Mouse (Mus musculus) megakaryocyte progenitor cell, adult 5-6 weeks (primary cell): ENCODE measurements around the gene Cd320. TPM values are rescaled to one million over a fixed set of nuclear protein-coding genes. Genes with fewer than 3 reads are reported as not detected.
"Not testable (repeated sequence)": the region's sequence is repeated elsewhere in the genome, so short reads cannot be mapped to it uniquely, and the experiment has no call there.

ENCODE experiments used
- ATAC-seq: replicated peaks from 2 replicates; pipeline ENCODE4 v1.8.0; 2016; ENCODE audit warnings: mild to moderate bottlenecking, moderate TSS enrichment, inconsistent platforms; ENCODE audit not compliant: poor library complexity
- total RNA-seq, 2 experiments: library from RNA; stranded (forward) in 1 of 2; stranded (reverse) in 1 of 2; fragments of 157-497, 149-512 nt in 1 of 2; fragments of 200-1000 nt in 1 of 2; gene quantifications; 2 replicates each; pipeline versions ENCODE4 v1.2.3 to v1.2.4; 2015 to 2017

Cd320 gene
- total RNA-seq, 2 experiments from 2014 or later = 31.9 to 37.7 TPM

- not testable (repeated sequence) for ATAC-seq
Measured at GRCm38 (mm10) chr17:33824997-33825330, 17.9 kb upstream of the Cd320 start.

GRCm38 (mm10) chr17:33825462-33825861, 17.4 kb upstream of the Cd320 start:
- ATAC-seq = no peak

DNA sequence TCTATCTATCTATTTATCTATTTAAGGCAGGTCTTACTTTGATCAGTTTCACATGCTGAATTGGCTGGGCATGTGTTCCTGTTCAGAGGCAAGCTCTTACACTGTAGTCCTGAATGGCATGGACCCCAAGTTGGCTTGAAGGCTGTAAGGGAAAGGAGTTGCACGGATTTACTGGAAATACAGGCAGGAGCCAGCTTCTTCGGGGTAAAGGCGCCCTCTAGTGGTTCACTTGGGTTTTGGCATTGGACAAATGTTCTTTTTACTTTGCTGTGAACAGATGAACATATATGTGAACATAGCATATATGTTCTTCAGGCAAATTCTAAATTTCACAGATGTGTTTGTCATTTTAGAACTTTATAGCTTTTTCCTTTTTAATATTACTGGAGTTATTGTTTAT, 16.0 kb upstream of the Cd320 start:
- peak; percentile 66 for ATAC-seq

- no peak for ATAC-seq
Measured at GRCm38 (mm10) chr17:33828892-33829291, 14.0 kb upstream of the Cd320 start.

GRCm38 (mm10) chr17:33829561-33829960, 13.3 kb upstream of the Cd320 start:
- ATAC-seq = no peak

DNA sequence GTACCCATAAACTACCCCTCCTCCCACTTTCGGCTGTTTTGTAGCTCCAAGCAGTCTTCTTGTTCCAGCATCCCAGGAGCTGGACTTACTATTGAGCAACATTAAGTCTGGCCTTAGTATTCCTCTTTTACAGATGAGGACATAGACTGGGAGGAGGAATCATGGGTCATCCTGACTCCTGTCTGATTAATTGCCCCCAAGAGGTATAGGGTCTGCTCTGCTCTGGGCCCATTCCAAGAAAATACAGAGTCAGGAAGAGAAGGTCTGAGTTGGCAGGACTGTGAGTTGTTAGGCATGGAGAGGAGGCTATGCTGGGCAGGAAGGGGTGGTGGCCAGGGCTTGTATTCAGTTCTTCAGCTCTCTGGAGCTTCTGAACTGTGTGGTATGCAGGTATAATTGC, 1.3 kb downstream of the Cd320 start:
- ATAC-seq = no peak

DNA sequence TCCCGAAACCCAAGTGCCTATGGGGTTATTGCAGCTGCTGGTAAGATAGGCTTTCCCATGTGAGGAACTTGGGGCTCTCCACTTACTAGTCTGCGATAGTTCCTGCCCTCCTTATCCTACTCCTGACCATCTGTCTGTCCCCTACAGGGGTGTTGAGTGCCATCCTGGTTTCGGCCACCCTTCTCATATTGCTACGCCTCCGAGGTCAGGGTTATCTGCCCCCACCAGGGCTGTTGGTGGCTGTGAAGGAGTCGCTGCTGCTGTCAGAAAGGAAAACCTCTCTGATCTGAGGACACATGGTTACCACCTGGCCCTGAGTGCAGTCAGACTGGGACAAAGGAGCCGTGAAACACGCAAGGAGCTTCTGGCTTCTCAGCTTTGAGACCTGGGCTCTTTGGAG, 5.2 kb downstream of the Cd320 start:
- no peak for ATAC-seq

- ATAC-seq = no peak
Measured at GRCm38 (mm10) chr17:33851331-33851730, 8.4 kb downstream of the Cd320 start.

GRCm38 (mm10) chr17:33857816-33858215, 14.9 kb downstream of the Cd320 start:
- no peak for ATAC-seq

- ATAC-seq = peak; percentile 100
Measured at GRCm38 (mm10) chr17:33865330-33866030, 22.6 kb downstream of the Cd320 start.

DNA sequence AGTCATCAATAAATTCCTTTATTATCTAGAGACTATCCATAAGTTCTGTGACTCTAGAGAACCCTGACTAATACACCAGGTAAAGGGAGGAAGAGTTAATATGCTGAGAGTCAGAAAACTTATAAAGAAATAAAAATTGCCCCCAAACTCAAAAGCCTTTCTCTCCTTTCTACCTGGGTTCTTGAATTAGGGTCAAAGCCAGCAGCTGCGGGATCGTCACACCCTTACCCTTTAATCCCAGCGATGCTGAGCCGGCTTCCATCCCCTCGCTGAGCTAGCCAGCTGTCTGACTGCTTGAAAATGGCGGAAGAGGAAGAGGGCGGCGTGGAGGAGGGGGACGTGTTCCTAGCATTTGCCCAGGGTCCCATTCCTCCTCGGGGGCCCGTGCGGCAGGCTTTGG, 30.6 kb downstream of the Cd320 start, which contains the start of gene Gm7029:
Gm7029 (plus strand) TSS at position 301 of the 400 bp plus-strand sequence.
- ATAC-seq = not testable (repeated sequence)

- no peak for ATAC-seq
Measured at GRCm38 (mm10) chr17:33874411-33874810, 31.5 kb downstream of the Cd320 start.

GRCm38 (mm10) chr17:33875797-33876196, 32.9 kb downstream of the Cd320 start:
- ATAC-seq = peak; percentile 64

DNA sequence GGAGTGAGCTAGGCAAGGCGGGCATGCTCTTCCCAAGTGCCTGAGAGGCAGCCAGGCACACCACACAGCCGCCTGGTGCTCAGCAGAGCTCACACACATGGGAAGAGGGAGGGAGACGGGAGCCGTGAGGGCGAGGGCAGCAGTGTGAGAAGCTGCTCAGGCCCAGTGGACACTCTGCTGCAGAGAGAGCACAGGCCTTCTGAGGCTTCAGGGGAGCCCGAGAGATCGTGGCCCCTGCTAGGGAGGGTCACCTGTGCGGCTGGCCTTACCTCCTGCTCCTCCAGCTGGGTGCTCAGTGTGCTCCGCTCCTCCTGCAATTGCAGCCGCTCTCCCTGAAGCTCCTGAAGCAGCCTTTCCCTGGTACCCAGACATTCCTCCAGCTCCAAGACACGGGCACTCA, 41.4 kb downstream of the Cd320 start:
- ATAC-seq = not testable (repeated sequence)

DNA sequence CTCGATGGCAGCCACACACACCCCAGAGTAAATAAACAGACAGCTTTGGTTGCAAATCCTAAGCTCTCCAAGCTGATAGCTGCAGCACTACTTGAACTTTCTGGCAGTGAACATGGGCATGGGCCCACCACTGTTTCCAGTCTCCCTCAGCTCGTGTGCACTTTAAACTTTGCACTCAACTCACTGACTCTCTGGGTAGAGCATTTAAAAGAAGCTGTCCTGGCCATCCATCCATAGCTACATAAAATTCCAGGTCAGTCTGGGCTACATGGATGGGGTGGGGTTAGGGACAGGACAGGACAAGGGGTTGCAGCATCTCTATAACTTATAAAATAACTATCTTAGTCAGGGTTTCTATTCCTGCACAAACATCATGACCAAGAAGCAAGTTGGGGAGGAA, 44.9 kb downstream of the Cd320 start:
- ATAC-seq = not testable (repeated sequence)

- not testable (repeated sequence) for ATAC-seq
Measured at GRCm38 (mm10) chr17:33888230-33888629, 45.3 kb downstream of the Cd320 start.

GRCm38 (mm10) chr17:33889941-33890532, 47.1 kb downstream of the Cd320 start:
- ATAC-seq = not testable (repeated sequence)

- ATAC-seq = peak; percentile 99
Measured at GRCm38 (mm10) chr17:33890533-33891059, 47.7 kb downstream of the Cd320 start, which contains the start of gene Kifc1. Gene Kifc1, minus strand, starts transcription at chr17:33890661.

DNA sequence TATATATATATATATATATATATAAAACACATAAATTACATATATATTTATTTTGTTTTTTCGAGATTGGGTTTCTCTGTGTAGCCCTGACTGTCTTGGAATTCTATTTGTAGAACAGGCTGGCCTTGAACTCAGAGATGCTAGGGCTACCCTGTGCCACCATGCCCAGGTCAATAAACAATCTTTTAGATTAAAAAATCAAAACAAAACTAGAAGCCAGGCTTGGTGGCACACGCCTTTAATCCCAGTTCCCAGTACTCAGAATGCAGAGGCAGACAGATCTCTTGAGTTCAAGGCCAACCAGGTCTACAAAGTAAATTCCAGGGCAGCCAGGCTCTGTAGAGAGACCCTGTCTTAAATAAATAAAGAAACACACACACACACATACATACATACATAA, 48.5 kb downstream of the Cd320 start:
- ATAC-seq = no peak

GRCm38 (mm10) chr17:33891892-33892291, 49.0 kb downstream of the Cd320 start:
- ATAC-seq = not testable (repeated sequence)

GRCm38 (mm10) chr17:33892429-33892828, 49.5 kb downstream of the Cd320 start:
- ATAC-seq = no peak

DNA sequence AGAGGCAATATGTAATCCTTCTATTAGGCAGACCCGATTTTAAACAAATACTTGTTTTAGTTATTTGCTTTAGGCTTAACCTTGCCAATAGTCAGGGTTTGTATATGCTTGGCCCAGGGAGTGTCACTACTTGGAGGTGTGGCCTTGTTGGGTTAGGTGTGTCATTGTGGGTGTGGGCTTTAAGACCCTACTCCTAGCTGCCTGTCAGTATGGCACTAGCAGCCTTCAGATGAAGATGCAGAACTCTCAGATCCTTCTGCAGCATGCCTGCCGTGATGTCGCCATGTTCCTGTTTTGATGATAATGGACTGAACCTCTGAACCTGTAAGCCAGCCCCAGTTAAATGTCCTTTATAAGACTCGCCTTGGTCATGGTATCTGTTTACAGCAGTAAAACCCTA, 50.1 kb downstream of the Cd320 start:
- not testable (repeated sequence) for ATAC-seq
